Mouse (Mus musculus): ENCODE measurements around the gene Tmem108.
"Not testable (repeated sequence)": the region's sequence is repeated elsewhere in the genome, so short reads cannot be mapped to it uniquely, and the experiment has no call there.

Gene Tmem108

DNA sequence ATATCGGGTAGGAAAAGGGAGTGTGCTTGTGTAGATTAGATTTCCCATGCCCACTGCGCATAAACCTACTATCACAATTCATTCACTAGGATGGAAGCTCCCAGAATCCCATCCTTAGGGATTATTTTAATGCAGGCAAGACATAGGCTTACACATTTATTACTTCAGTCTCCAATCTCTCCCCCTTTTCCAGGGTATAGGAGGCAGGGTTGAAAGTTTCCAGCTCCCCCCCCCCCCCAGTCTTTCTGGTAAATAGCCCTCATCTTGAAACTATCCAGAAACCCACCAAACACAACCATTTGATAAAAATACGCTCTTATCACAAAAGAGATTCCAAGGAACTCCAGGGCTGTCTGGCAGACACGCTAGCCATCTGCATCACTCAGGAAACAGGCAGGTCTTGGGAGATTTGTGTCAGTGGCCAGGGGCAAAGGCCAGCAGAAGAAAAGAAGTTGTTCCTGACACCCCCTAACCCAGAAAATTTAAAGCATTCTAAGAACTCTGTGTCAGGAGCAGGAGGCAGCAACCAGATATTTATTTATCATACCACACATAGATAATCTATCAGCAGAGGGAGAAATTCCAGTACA, 79.8 kb downstream of the Tmem108 start:
- DNase-seq (ENCODE audit: low spot score in 2 of 2): no peak

DNA sequence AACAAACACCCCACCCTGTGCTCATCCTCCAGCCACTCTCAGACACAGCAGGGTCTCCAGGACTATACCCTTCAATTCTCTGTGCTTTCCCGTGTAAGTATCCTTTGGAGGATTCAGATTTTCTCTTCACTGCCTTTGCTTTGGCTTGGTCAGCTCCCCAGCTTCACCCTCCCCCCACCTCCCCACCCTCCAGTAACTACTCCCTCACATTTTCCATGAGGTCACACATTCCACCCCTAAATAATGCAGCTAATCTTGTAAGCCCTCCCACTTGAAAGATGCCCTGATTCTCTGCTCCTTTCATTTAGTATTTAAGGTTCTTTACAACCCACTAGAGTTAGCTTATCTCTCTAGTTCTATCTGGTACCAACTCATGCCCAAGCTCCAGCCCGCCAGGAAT, 82.4 kb downstream of the Tmem108 start:
- DNase-seq (ENCODE audit: low spot score in 2 of 2): no peak

DNA sequence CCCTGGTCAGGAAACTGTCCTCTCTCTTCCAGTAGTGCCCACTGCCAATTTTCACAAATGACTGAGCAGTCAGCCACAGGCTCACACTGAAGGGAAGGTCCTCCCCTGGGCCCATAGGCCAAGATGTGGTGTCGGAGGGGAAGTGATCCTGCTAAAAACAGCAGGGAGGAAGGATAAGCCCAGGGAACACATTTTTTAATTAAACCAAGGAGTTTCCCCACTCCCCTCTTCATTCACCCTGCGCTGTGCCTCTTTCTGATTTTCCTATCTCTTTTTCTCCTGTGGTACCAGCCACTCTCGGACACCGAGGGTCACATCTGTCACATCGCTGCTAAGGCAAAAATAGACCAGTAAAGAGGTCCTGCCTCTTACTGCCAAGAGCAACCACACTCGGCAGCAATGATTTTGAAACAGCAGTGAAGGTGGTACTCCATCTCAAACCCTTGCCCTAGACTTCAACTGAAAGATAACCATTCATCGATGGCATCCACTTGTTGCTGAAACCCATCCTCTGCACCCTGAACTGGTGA, 83.0 kb downstream of the Tmem108 start:
- DNase-seq (ENCODE audit: low spot score in 2 of 2): peak in 1 of 2 experiments; percentile 24

DNA sequence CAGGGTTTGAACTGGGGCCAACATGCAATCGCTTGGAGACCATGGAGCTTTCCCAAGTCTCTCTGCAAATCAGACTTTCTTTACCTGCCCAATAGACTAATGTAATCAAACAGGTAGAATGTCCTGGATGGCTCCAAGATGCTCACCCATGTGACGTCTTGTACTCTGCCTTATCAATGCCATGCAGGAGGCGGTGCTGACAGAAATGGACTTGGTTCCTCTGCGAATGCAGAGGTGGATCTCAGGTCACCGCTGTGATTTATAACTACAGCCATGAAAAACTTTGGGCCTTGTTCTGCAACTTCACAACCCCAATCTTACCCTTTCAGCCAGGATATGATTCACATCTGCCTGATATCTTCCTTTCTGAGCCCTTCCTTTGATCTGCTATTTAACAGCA, 83.8 kb downstream of the Tmem108 start:
- no peak for DNase-seq (ENCODE audit: low spot score in 2 of 2)

DNA sequence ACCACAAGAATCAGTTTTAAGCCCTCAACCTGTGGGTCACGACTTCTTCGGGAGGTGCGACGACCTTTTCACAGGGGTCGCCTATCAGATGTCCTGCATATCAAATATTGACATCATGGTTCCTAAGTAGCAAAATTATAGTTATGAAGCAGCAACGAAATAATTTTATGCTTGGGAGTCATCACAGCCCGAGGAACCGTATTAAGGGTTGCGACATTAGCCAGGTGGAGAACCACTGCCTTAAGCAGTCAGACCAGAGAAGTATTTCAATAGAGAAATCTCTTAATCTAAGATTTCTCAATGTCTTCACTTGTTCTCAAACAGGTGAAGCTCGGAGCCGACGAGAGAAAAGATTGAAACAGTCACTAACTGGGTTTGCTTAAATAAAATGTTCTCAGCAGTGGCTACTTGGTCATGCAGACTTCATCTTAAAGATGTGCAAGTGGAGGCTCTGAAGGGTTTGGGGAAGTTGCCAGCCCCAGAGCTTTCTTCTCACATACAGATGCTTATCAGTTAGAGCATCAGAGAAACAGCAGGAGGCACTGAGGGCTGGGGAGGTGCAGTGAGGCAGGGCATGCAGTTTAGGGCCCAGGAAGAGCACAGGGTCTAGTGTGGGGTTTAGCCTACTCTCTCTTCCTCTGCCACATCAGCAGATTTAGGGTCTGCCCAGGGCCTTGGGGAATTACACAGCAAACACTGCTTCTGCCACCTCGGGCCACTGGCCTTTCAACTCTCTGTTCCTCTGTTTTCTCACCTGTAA, 85.7 kb downstream of the Tmem108 start:
- no peak for DNase-seq (ENCODE audit: low spot score in 2 of 2)

DNA sequence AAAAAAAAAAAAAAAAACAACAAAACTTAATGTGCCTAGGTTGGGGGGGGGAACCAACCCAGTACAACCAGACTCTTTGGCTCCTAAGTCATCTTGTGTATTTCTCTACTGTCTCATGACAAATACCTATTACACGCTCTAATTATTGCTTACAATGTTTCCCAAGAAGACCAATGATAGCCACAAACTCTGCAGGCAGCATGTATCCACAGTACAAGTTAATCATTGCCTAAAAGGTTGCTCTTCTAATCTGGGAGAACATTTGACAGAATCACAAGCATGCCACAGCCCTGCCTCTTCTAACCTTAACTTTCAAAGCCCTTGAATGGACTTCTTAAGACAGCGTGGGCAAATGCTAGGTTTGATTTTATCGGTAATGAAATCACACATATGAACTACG, 88.8 kb downstream of the Tmem108 start:
- DNase-seq (ENCODE audit: low spot score in 2 of 2): no peak

DNA sequence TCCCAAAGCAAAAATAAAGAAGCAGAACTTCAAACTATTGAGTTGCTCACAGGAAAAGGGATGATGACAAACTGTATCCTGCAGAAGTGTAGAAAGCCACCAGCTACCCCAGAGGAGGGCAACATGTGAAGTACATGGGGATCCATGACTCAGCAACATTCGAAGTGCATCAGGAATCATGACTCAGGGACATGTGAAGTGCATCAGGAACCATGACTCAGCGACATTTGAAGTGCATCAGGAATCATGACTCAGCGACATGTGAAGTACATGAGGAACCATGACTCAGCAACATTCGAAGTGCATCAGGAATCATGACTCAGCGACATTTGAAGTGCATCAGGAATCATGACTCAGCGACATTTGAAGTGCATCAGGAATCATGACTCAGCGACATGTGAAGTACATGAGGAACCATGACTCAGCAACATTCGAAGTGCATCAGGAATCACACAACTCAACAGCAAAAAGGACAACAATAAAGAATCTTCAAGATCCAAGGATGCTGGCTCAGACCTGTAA, 91.0 kb downstream of the Tmem108 start:
- not testable (repeated sequence) for DNase-seq (ENCODE audit: low spot score in 2 of 2)

DNA sequence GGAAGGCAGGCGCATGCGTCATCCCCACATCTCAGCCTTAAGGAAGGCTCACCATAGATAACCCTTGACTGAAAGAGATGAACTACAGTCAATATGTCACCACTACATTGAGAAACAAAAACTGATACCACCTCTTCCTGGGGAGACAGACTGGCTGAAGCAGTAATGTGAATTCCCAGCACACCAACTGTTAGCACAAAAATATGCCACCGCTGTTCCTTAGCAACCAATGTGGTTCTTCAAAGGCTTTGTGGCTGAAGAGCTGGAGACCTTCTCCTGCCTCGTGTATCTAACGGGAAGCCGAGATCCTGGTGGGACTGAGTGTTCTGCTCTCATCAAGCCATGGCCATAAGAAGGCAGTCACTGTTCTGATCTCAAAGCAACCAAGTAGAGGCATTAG, 92.8 kb downstream of the Tmem108 start:
- DNase-seq (ENCODE audit: low spot score in 2 of 2): no peak

DNA sequence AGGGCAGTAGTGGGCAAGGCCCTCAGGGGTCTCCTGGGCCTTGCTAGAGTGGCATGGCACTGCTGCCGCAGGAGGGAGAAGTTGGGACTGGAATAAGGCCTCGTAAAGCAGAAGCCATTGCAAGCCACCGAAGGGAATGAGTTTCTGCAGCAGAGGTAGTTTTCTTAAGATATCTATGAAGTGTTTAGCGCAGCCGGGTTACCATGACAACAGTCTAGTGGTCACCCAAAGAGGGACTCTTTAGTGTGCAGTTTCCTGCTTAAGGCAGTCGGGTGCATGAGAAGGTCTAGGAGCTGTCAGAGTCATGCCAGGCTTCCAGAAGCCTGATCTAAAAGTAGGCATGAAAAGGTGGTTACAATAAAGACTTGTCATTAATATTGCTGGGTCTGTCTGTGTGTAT, 95.8 kb downstream of the Tmem108 start:
- DNase-seq (ENCODE audit: low spot score in 2 of 2): no peak

DNA sequence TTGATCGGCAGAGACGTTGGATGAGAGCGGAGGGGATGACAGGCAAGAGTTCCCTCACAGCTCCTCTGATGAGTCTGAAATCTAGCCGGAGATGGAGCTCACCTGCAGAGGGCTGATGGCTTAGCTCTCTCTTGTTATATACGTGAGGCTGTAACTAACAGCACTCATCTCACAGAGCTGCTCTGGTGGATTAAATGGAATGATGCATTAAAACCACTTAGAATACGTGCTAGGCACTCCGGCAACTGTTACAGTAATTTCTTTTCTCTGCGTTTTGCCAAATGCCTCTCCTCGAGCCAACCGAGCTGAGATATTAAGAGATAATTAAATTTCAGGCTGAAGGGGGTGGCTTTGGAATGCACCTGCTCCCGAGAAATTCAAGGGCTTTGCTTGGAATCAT, 97.5 kb downstream of the Tmem108 start:
- no peak for DNase-seq (ENCODE audit: low spot score in 2 of 2)

DNA sequence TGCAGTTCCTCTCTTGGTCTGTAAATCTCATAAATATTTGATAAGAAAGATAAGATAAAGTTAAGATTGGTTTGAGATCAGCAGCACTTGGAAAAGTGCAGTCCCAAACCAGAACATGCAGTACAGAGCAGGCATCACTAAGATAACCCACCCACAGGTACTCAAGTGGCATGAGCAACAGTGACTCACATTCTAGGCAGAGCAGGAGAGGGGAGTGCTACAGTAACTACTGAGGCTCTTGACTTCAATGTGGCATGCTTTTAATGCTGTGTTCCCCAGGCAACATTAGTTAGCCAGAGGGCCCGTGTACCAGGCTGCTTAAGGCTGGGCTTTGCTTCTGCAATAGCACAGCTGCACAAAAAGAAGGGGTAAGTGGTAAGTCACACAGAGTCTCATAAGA, 99.8 kb downstream of the Tmem108 start:
- DNase-seq (ENCODE audit: low spot score in 2 of 2): no peak

DNA sequence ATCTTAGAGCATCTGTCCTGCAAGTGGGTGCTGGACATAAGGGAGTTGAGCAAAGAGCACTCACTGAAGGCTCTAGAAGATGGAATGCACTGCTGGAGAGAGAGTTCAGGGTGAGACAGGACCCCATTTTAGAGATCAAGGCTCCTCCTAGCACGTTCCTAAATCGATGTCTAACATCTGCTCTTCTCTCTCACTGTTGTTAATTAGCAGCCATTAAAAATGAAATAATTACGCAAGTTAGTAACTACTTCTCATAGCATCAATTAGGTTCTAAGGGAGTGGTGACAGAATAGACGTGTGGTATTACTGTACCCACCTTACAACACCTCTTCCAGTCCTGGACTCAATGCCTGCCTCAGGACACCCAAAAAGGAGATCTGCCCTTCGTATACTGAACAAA, 103.7 kb downstream of the Tmem108 start:
- no peak for DNase-seq (ENCODE audit: low spot score in 2 of 2)

DNA sequence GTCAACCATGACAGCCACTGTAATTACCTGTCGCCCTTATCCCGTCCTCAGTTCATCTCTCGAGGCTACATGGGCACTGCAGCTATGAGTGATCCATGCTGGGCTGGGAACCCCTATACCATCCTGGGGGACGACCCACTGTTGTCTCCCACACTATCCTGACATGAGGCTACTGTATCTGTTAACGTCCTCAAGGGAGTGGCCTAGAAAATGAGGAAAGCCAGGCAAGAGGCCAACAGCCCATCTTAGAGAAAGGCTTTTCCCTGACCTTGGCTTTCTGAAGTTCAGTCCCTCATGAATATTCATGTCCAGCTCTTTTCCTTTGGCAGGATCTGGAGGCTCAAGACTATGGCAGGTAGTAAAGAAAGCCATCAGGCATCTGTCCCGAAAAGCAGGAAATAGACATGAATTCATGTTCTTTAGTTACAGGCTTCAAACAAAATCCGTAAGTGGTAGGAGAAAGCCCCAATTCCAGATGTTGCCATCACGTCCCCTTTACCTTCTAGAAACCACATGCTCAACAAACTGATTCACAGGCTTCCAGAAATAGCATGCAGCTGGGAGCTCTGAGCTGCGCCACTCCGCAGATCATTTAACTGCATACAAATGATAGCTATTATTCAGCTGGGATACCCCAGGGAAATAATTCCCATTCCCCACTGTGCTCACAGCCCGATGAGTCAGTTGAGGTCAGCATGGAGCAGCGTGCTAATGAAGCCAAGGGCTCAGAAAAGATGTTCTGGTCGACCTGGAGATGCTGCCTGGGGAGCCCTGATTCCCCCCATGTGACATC, 104.3 kb downstream of the Tmem108 start:
- DNase-seq (ENCODE audit: low spot score in 2 of 2): peak in 1 of 2 experiments; percentile 9

DNA sequence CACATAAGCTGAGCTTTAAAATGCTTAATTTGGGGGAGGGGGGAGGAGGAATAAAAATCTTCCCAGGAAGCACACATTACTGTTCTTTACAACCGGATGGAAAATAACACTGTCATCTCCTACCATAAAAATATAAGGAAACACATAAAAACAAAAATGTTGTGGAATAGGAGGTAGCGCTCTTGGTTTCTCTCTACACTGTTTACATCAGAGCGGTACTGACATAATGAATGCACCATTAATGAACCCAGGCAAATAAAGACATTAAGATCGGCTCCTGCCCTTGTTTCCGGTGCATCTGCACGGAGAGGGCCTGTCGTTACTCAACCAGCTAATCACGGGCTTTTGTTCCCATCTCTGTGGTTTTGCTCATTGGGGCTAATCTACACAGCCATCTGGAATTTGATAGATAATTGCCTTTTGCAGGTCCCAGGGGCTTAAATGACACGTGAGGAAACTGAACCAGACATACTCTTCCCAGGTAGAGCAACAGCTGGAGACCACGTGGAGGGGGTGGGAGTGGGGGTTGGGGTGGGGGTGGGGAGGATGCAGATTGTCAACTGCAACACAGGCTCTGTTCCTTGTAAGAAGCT, 107.5 kb downstream of the Tmem108 start:
- no peak for DNase-seq (ENCODE audit: low spot score in 2 of 2)

DNA sequence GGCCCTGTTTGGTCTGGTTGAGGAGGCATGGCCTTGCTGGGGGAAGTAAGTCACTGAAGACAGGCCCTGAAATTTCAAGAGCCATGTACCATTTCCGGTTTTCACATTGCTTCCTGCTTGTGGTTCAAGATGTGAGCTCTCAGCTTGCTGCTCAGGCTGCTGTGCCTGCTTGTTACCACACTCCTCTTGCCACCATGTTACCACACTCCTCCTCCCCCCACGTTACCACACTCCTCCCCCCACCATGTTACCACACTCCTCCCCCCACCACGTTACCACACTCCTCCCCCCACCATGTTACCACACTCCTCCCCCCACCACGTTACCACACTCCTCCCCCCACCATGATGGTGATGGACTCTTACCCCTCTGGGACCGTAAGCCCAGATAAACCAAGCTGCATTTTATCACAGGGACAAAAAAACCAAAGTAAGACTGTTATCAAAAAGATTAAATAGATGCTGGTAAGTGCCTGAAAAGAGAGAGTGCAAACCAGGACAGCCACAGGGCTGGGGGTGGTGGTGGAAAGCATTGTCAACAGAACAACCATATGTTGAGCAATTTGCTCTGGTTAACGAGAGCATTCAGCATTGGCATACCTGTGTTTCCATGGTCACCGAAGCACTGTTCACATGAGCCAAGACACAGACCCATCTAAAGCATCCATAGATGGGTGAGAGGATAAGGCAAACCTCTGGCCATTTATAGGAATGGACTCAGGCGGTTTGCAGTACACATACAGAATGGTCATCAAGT, 109.3 kb downstream of the Tmem108 start:
- DNase-seq (ENCODE audit: low spot score in 2 of 2): no peak

DNA sequence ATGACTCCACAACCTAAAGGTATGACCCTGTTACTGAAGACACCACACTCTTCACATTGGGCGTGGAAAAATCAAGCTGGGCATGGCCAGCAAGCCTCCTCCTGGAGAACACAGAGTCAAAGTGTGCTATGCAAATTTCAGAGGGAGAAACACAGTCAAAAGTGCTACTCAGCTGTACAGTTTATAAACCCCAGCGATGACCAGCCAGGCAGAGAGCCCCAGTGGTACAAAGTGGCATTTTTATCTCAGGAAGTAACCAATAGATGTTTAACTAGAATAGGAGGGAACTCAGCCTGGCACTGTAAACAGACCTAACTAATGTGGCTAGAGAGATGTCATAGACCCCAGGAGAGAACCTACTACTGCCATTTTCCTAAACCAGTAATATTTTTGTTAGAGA, 115.0 kb downstream of the Tmem108 start:
- DNase-seq (ENCODE audit: low spot score in 2 of 2): no peak

DNA sequence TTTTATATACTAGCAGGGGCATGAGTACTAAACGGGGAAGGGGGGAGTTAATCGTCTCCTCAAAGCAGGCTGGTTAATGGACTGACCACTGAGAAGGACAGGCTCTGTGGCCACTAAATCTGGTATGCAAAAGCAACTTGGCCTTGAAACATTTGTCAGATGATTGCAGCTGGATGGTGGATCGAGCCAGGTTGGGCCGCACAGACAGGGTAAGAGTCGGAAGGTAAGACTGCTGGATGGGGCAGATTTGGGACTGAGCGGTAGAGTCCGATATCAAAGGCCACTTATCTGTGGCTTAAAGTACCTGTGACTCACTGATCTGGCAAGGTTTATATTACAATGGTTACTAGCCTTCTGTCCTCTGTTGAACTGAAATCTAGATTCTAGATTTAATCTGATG, 115.9 kb downstream of the Tmem108 start:
- no peak for DNase-seq (ENCODE audit: low spot score in 2 of 2)

DNA sequence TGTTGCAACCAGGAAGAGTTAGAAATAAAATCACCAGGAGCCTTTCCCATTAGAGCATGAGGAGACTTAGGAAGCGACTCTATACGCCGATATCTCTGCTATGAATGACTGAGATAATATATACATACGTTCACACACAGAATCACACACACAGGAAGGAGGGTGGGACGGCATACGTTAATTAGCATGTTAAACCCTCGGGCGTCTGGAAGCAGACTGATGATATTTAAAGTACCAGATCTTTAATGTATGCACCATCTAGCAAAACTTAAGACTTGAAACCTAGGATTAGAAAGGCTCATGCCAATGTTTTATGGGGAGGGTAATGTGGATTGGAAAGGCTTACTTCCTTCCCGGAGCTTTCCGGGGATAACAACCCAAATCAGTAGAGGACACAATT, 119.3 kb downstream of the Tmem108 start:
- DNase-seq (ENCODE audit: low spot score in 2 of 2): no peak

DNA sequence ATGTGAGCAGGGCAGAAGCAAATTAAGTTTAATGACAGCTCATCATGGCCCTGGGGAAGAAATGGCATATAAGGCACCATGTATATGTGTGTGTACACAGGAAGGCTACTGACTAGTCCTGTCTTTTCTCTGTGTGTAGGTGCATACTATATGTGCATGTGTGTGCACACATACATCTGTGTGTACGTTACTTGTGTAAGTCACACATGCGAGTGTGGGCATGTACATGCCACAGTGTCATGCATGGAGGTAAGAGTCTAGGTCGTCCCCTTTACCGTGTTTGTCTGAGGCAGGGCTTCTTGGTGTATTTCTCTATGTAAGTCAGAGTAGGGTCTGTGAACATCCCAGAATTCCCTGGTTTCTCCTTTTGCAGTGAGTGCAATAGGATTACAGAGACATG, 120.3 kb downstream of the Tmem108 start:
- no peak for DNase-seq (ENCODE audit: low spot score in 2 of 2)

DNA sequence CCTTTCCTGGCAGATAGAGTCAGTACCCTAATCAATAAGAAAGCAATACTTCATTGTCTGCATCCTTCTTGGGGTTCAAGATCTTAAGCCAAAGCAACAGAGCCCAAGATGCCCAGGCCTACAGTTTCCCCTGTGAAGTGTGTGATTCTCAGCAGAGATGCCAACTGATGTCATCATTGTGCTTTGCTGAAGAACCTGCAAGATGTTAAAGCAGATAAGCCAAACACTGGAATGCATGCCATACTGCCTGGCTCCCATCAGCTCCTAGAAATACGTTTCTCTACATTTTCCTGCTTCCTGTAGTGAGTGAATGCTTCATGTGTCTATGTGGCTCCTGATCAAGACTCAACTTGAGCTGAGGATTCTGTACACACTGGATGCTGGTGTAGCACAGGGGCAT, 122.2 kb downstream of the Tmem108 start:
- no peak for DNase-seq (ENCODE audit: low spot score in 2 of 2)

DNA sequence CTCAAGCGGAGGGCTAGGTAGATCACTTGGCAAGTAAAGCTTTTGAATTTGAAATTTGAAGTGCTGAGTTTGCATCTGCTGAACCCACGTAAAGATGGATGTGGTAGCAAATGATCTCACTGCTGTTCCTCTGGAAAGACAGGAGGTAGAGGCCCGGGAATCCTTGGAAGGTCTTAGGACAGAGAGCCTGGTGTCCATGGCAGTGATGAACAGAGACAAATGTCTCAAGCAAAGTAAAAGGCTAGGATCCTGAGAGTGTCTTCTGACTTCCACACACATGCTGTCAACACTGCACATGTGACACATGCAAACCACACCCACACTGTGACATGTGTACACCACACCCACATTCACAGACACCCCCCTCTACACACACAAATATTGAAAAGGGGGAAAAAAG, 124.2 kb downstream of the Tmem108 start:
- no peak for DNase-seq (ENCODE audit: low spot score in 2 of 2)

Measured in heart, adult 9 months (tissue).